Mouse (Mus musculus) hindbrain, embryonic 11.5 days (tissue): ENCODE data around the gene Osbpl5. TPM values are rescaled to one million over a fixed set of nuclear protein-coding genes. Genes with fewer than 3 reads are reported as not detected.

Source experiments
- ATAC-seq: fragments of 200-750 bp; cut with Nextera tagmentation; 2 replicates; pipeline ENCODE4 v1.8.0; 2017; ENCODE audit warnings: mild to moderate bottlenecking, moderate TSS enrichment, moderate library complexity; ENCODE audit not compliant: low FRiP score
- DNase-seq: peaks from one replicate; pipeline ENCODE4 v3.0.0-alpha.2; 2015; ENCODE audit warnings: low spot score
- H3K27ac ChIP-seq: fragments of 300-500 bp; sonication (generic); 2 replicates; pipeline ENCODE4 v1.5.1; 2014; ENCODE audit warnings: mild to moderate bottlenecking, low read depth, low read length
- H3K27me3 ChIP-seq: fragments of 300-500 bp; sonication (generic); 2 replicates; pipeline ENCODE4 v1.6.1; 2014; ENCODE audit warnings: mild to moderate bottlenecking, low read length, moderate library complexity, mixed read lengths; ENCODE audit not compliant: control insufficient read depth, insufficient read depth
- H3K36me3 ChIP-seq: fragments of 300-500 bp; sonication (generic); 2 replicates; pipeline ENCODE4 v1.6.1; 2014; ENCODE audit warnings: mild to moderate bottlenecking, low read length, moderate library complexity, mixed read lengths; ENCODE audit not compliant: control insufficient read depth, insufficient read depth
- H3K4me1 ChIP-seq: fragments of 300-500 bp; sonication (generic); replicated peaks from 2 replicates; pipeline ENCODE4 v1.6.1; 2014; ENCODE audit warnings: low read length, mixed read lengths; ENCODE audit not compliant: control insufficient read depth, insufficient read depth
- H3K4me2 ChIP-seq: fragments of 300-500 bp; sonication (generic); replicated peaks from 2 replicates; pipeline ENCODE4 v1.6.1; 2014; ENCODE audit warnings: mild to moderate bottlenecking, low read depth, low read length
- H3K4me3 ChIP-seq: fragments of 300-500 bp; sonication (generic); 2 replicates; pipeline ENCODE4 v1.5.1; 2014; ENCODE audit warnings: low read depth, low read length
- H3K9ac ChIP-seq: fragments of 300-500 bp; sonication (generic); 2 replicates; pipeline ENCODE4 v1.6.1; 2014; ENCODE audit warnings: low read depth, low read length
- H3K9me3 ChIP-seq: fragments of 300-500 bp; sonication (generic); 2 replicates; pipeline ENCODE4 v1.6.1; 2016; ENCODE audit warnings: low read length; ENCODE audit not compliant: control insufficient read depth
- WGBS: fragments of 180-500 bp; shearing (Covaris S2); extraction: QIAGEN DNeasy Blood & Tissue Kit; methylation state at CpG from one replicate; pipeline ENCODE4 v1.1.7; 2014; 5-methylcytosine and 5-hydroxymethylcytosine counted together
- polyA plus RNA-seq: library from polyadenylated mRNA; unstranded; fragments of >200 nt; fragmentation: Nextera tagmentation; extraction: Ambion mirVana; gene quantifications from 2 replicates; pipeline ENCODE4 v1.2.1, GENCODE M21; 2014

Gene Osbpl5
- 13.7 and 14.6 TPM in 2 replicates for polyA plus RNA-seq

- no peak for DNase-seq
- Histone ChIP-seq H3K27me3 (peaks cover 15% of the 10 kb centered on the region), H3K4me1 (peaks cover 4% of the 10 kb centered on the region), H3K36me3 (no peaks in the 10 kb centered on the region), H3K4me2 (peak within 1 kb of the TSS; percentile 67), H3K27ac (no peak within 1 kb of the TSS), H3K9me3 (no peaks in the 10 kb centered on the region), H3K9ac (0 out of 2 replicates have a peak within 1 kb of the TSS, but pooled peaks have one; percentile 34), H3K4me3 (peak within 1 kb of the TSS; percentile 25)
- 27% methylated on average over 22 of the region's 22 CpGs for WGBS
- peak; percentile 54 for ATAC-seq
These were observed at the start of gene Osbpl5 for GRCm38 (mm10) chr7:143756125-143757026. TSS of gene Osbpl5 (minus strand) at chr7:143756985.

- Histone ChIP-seq H3K4me2 (no peak overlapping the region), H3K4me1 (no peaks in the 10 kb centered on the region), H3K9ac (no peak overlapping the region), H3K27me3 (no peaks in the 10 kb centered on the region), H3K27ac (no peak overlapping the region), H3K36me3 (peaks cover 10% of the 10 kb centered on the region; the same call in 1 of the 2 replicates), H3K9me3 (no peaks in the 10 kb centered on the region), H3K4me3 (no peak overlapping the region)
- 72% methylated on average over 5 of the region's 5 CpGs for WGBS
- DNase-seq (no peak), ATAC-seq (no peak)
These were observed 48.4 kb upstream of the Osbpl5 start for GRCm38 (mm10) chr7:143805199-143805624.

- no peak overlapping the region for H3K4me2 ChIP-seq
- H3K4me1 ChIP-seq = no peaks in the 10 kb centered on the region
- ATAC-seq (no peak), DNase-seq (no peak)
- no peak overlapping the region for H3K4me3 ChIP-seq
- H3K27ac ChIP-seq = no peak overlapping the region
- no peaks in the 10 kb centered on the region for H3K9me3 ChIP-seq
- H3K27me3 ChIP-seq = no peaks in the 10 kb centered on the region
- H3K9ac ChIP-seq = no peak overlapping the region
- 88% methylated on average over 8 of the region's 8 CpGs for WGBS
- peaks cover 11% of the 10 kb centered on the region for H3K36me3 ChIP-seq
These were observed 44.6 kb upstream of the Osbpl5 start for GRCm38 (mm10) chr7:143801195-143802065.

GRCm38 (mm10) chr7:143800770-143801169 is 44.0 kb upstream of the Osbpl5 start:
- DNase-seq = no peak
- ATAC-seq = no peak
- H3K4me3 ChIP-seq = no peak overlapping the region
- no peak overlapping the region for H3K27ac ChIP-seq
- H3K36me3 ChIP-seq = peaks cover 8% of the 10 kb centered on the region
- WGBS = 95% methylated on average over 1 of the region's 1 CpGs
- H3K27me3 ChIP-seq = no peaks in the 10 kb centered on the region
- H3K9me3 ChIP-seq = no peaks in the 10 kb centered on the region
- no peak overlapping the region for H3K4me2 ChIP-seq
- H3K4me1 ChIP-seq = no peaks in the 10 kb centered on the region
- H3K9ac ChIP-seq = no peak overlapping the region

- DNase-seq (no peak), ATAC-seq (no peak)
- Histone ChIP-seq H3K36me3 (peaks cover 8% of the 10 kb centered on the region), H3K4me3 (no peak overlapping the region), H3K27me3 (no peaks in the 10 kb centered on the region), H3K4me1 (no peaks in the 10 kb centered on the region), H3K4me2 (no peak overlapping the region), H3K27ac (no peak overlapping the region), H3K9me3 (no peaks in the 10 kb centered on the region), H3K9ac (no peak overlapping the region)
- 92% methylated on average over 4 of the region's 4 CpGs for WGBS
These were observed 42.0 kb upstream of the Osbpl5 start for GRCm38 (mm10) chr7:143798783-143799182.

GRCm38 (mm10) chr7:143793121-143793520 is 36.3 kb upstream of the Osbpl5 start:
- no peak overlapping the region for H3K9ac ChIP-seq
- DNase-seq = peak; percentile 26
- WGBS = 72% methylated on average over 4 of the region's 4 CpGs
- H3K4me3 ChIP-seq = no peak overlapping the region
- no peaks in the 10 kb centered on the region for H3K27me3 ChIP-seq
- no peak for ATAC-seq
- H3K27ac ChIP-seq = no peak overlapping the region
- peaks cover 2% of the 10 kb centered on the region; the same call in 1 of the 2 replicates for H3K36me3 ChIP-seq
- no peak overlapping the region for H3K4me2 ChIP-seq
- H3K4me1 ChIP-seq = no peaks in the 10 kb centered on the region
- H3K9me3 ChIP-seq = no peaks in the 10 kb centered on the region

GRCm38 (mm10) chr7:143792336-143792985 is 35.7 kb upstream of the Osbpl5 start:
- H3K9me3 ChIP-seq = no peaks in the 10 kb centered on the region
- ATAC-seq (no peak), DNase-seq (no peak)
- no peak overlapping the region for H3K9ac ChIP-seq
- 80% methylated on average over 6 of the region's 6 CpGs for WGBS
- H3K4me2 ChIP-seq = no peak overlapping the region
- H3K27ac ChIP-seq = no peak overlapping the region
- no peaks in the 10 kb centered on the region for H3K27me3 ChIP-seq
- H3K36me3 ChIP-seq = no peaks in the 10 kb centered on the region
- no peak overlapping the region for H3K4me3 ChIP-seq
- H3K4me1 ChIP-seq = no peaks in the 10 kb centered on the region
